Mouse (Mus musculus) thymus, adult 2 months (tissue): ENCODE data around the gene Tnrc6b.

ENCODE experiments used
- CTCF ChIP-seq: fragments of 200-500 bp; IDR thresholded peaks from 2 replicates; pipeline ENCODE4 v1.5.1; 2012; ENCODE audit warnings: mild to moderate bottlenecking, control low read depth, low read length, moderate library complexity, borderline replicate concordance; ENCODE audit not compliant: control insufficient read depth, poor library complexity, insufficient read depth; ENCODE audit errors: extremely low read depth
- POLR2A ChIP-seq: fragments of 200-500 bp; IDR thresholded peaks from 2 replicates; pipeline ENCODE4 v1.6.1; 2012; ENCODE audit warnings: mild to moderate bottlenecking, low read length, control low read depth, moderate library complexity; ENCODE audit not compliant: control insufficient read depth, poor library complexity, insufficient read depth; ENCODE audit errors: extremely low read depth

GRCm38 (mm10) chr15:80862027-80862426, 150.9 kb downstream of the Tnrc6b start:
- TF ChIP-seq CTCF (no peak), POLR2A (no peak)
